10 mouse cellular contexts compared by ENCODE assay signal in genomic region chr19:10983146-10983545, GRCm38 (mm10). TPM values are rescaled to one million over a fixed set of nuclear protein-coding genes. Genes with fewer than 3 reads are reported as not detected.
DNase-seq lines count a peak whose midpoint lies in the region; ATAC-seq and TF ChIP-seq lines count a peak whose summit lies in the region.
"Had no signal": no experiment of that assay in that cellular context is flagged by ENCODE, and none has a peak within 500 bp of the region (broad histone marks: within the 10 kb centered on the region; RNA-seq: fewer than 3 reads in every experiment).

No protein-coding gene starts in this region.

- DNase-seq in left cerebral cortex, adult 18-20 months (ENCODE audit: low spot score in 2 of 2): peak; percentile 3 to 27
- DNase-seq in left cerebral cortex, postnatal 25 days (ENCODE audit: low spot score in 2 of 2): no peak
- peak; percentile 7 for DNase-seq in T-cell, adult 2 months (ENCODE audit: low spot score)
- peak; percentile 70 for DNase-seq in intestine, embryonic 14.5 days (ENCODE audit: low spot score)
- peak; percentile 50 for DNase-seq in lung, adult 2 months
- DNase-seq in frontal cortex, postnatal 14 days (ENCODE audit: low spot score in 2 of 2): no peak

- TF ChIP-seq CTCF in lung, adult 2 months (IDR thresholded peaks at IDR 0.05; ENCODE audit: insufficient read depth, low read length): peak; percentile 67

- no peak for TF ChIP-seq POLR2A in lung, adult 2 months (IDR thresholded peaks at IDR 0.05; ENCODE audit: borderline replicate concordance, extremely low read depth, low read depth, low read length)

- no peaks in the 10 kb centered on the region for H3K9me3 ChIP-seq in embryonic facial prominence, embryonic 12.5 days
- no peaks in the 10 kb centered on the region for H3K9me3 ChIP-seq in intestine, embryonic 14.5 days (ENCODE audit: control insufficient read depth, low read length)
- H3K9me3 ChIP-seq in stomach, embryonic 15.5 days: no peaks in the 10 kb centered on the region

- no peaks in the 10 kb centered on the region for H3K27me3 ChIP-seq in embryonic facial prominence, embryonic 12.5 days
- no peaks in the 10 kb centered on the region for H3K27me3 ChIP-seq in intestine, embryonic 14.5 days (replicated peaks; ENCODE audit: control insufficient read depth, insufficient read depth, low read length)
- no peaks in the 10 kb centered on the region for H3K27me3 ChIP-seq in stomach, embryonic 15.5 days (replicated peaks)

- H3K9ac ChIP-seq in embryonic facial prominence, embryonic 12.5 days: no peak overlapping the region
- no peak overlapping the region for H3K9ac ChIP-seq in intestine, embryonic 14.5 days (ENCODE audit: low read length)
- no peak overlapping the region for H3K9ac ChIP-seq in stomach, embryonic 15.5 days

- no peak overlapping the region for H3K4me3 ChIP-seq in embryonic facial prominence, embryonic 12.5 days
- no peak overlapping the region for H3K4me3 ChIP-seq in intestine, embryonic 14.5 days (ENCODE audit: low read depth, low read length)
- no peak overlapping the region for H3K4me3 ChIP-seq in lung, adult 2 months (replicated peaks; ENCODE audit: extremely low read depth, low read depth, low read length)
- no peak overlapping the region; the same call in 1 of the 2 replicates for H3K4me3 ChIP-seq in stomach, embryonic 15.5 days (replicated peaks)

- no peak for ATAC-seq in embryonic facial prominence, embryonic 12.5 days (ENCODE audit: insufficient number of reproducible peaks, insufficient read depth, low FRiP score, low TSS enrichment)
- ATAC-seq in intestine, embryonic 14.5 days (replicated peaks; ENCODE audit: low FRiP score, low TSS enrichment, low read depth): no peak
- no peak for ATAC-seq in stomach, embryonic 15.5 days (ENCODE audit: insufficient read depth, low FRiP score, low read depth)

- 0 out of 2 replicates have a peak overlapping the region, but pooled peaks have one; percentile 12 for H3K4me2 ChIP-seq in embryonic facial prominence, embryonic 12.5 days (replicated peaks)
- no peak overlapping the region for H3K4me2 ChIP-seq in intestine, embryonic 14.5 days (ENCODE audit: low read length)
- peak overlapping the region; percentile 46; the same call in 1 of the 2 replicates for H3K4me2 ChIP-seq in stomach, embryonic 15.5 days

- intact Hi-C loops in left cerebral cortex, postnatal 25 days (cut with DNase I): no loop called here

- H3K36me3 ChIP-seq in embryonic facial prominence, embryonic 12.5 days: no peaks in the 10 kb centered on the region
- no peaks in the 10 kb centered on the region for H3K36me3 ChIP-seq in intestine, embryonic 14.5 days (ENCODE audit: control insufficient read depth, insufficient read depth, low read length)
- no peaks in the 10 kb centered on the region for H3K36me3 ChIP-seq in stomach, embryonic 15.5 days

- no peak overlapping the region for H3K27ac ChIP-seq in embryonic facial prominence, embryonic 12.5 days
- no peak overlapping the region for H3K27ac ChIP-seq in intestine, embryonic 14.5 days (ENCODE audit: low read depth)
- H3K27ac ChIP-seq in stomach, embryonic 15.5 days: no peak overlapping the region

- no peaks in the 10 kb centered on the region; the same call in 1 of the 2 replicates for H3K4me1 ChIP-seq in embryonic facial prominence, embryonic 12.5 days
- H3K4me1 ChIP-seq in intestine, embryonic 14.5 days (replicated peaks; ENCODE audit: control insufficient read depth, insufficient read depth, low read length): no peaks in the 10 kb centered on the region; the same call in 1 of the 2 replicates
- H3K4me1 ChIP-seq in lung, adult 2 months (ENCODE audit: control insufficient read depth, insufficient read depth, low read length): no peaks in the 10 kb centered on the region
- 0 out of 2 replicates have a peak, but pooled peaks cover 3% of the 10 kb centered on the region for H3K4me1 ChIP-seq in stomach, embryonic 15.5 days

- 23% methylated on average over 14 of the region's 14 CpGs for WGBS in embryonic facial prominence, embryonic 12.5 days
- 23% methylated on average over 14 of the region's 14 CpGs for WGBS in intestine, embryonic 14.5 days
- 25% methylated on average over 14 of the region's 14 CpGs for WGBS in lung, adult 2 months
- WGBS in stomach, embryonic 15.5 days: 21% methylated on average over 14 of the region's 14 CpGs

RNA-seq across cellular contexts. Expression of gene Ms4a10, which starts 8.7 kb away (rescaled TPM):
- not detected for total RNA-seq in left cerebral cortex, adult 18-20 months (2021)
- not detected for total RNA-seq in left cerebral cortex, postnatal 25 days (2021)
- polyA plus RNA-seq in embryonic facial prominence, embryonic 12.5 days (2016; fragmentation: Nextera tagmentation; extraction: Ambion mirVana): not detected in 2 replicates
- polyA plus RNA-seq in intestine, embryonic 14.5 days (2014; fragmentation: Nextera tagmentation; extraction: Ambion mirVana): 7.9 TPM in 2 replicates
- polyA plus RNA-seq in lung, adult 2 months (2012; rRNA removed): not detected in 2 replicates
- 6.4 and 7.0 TPM in 2 replicates for polyA plus RNA-seq in stomach, embryonic 15.5 days (2015; fragmentation: Nextera tagmentation; extraction: Ambion mirVana)
- polyA plus RNA-seq: neural tube, embryonic 14.5 days had no signal

RNA-seq across cellular contexts. Expression of gene Ms4a15, which starts 9.9 kb away (rescaled TPM):
- total RNA-seq in left cerebral cortex, adult 18-20 months (2021): not detected
- not detected for total RNA-seq in left cerebral cortex, postnatal 25 days (2021)
- not detected in 2 replicates for polyA plus RNA-seq in embryonic facial prominence, embryonic 12.5 days (2016; fragmentation: Nextera tagmentation; extraction: Ambion mirVana)
- 0.24 and 0.34 TPM in 2 replicates for polyA plus RNA-seq in intestine, embryonic 14.5 days (2014; fragmentation: Nextera tagmentation; extraction: Ambion mirVana)
- polyA plus RNA-seq in lung, adult 2 months (2012; rRNA removed): 1.8 and 2.3 TPM in 2 replicates
- 0.10 TPM in 1 of 2 replicates, not detected in the other for polyA plus RNA-seq in stomach, embryonic 15.5 days (2015; fragmentation: Nextera tagmentation; extraction: Ambion mirVana)
- polyA plus RNA-seq: embryonic facial prominence, embryonic 14.5 days; neural tube, embryonic 14.5 days had no signal

RNA-seq across cellular contexts. Expression of gene Ccdc86, which starts 34.1 kb away (rescaled TPM):
- total RNA-seq in left cerebral cortex, adult 18-20 months (2021): 1 to 10 TPM; 6.7 to 7.9 TPM
- total RNA-seq in left cerebral cortex, postnatal 25 days (2021): 1 to 10 TPM; 7.0 to 8.7 TPM
- polyA plus RNA-seq in embryonic facial prominence, embryonic 12.5 days (2016; fragmentation: Nextera tagmentation; extraction: Ambion mirVana): 32.3 and 32.8 TPM in 2 replicates
- 29.7 and 32.4 TPM in 2 replicates for polyA plus RNA-seq in intestine, embryonic 14.5 days (2014; fragmentation: Nextera tagmentation; extraction: Ambion mirVana)
- 3.9 and 4.7 TPM in 2 replicates for polyA plus RNA-seq in lung, adult 2 months (2012; rRNA removed)
- polyA plus RNA-seq in stomach, embryonic 15.5 days (2015; fragmentation: Nextera tagmentation; extraction: Ambion mirVana): 26.1 and 27.9 TPM in 2 replicates

RNA-seq across cellular contexts. Expression of gene Ms4a18, which starts 34.7 kb away (rescaled TPM):
- not detected for total RNA-seq in left cerebral cortex, adult 18-20 months (2021)
- total RNA-seq in left cerebral cortex, postnatal 25 days (2021): not detected
- not detected in 2 replicates for polyA plus RNA-seq in embryonic facial prominence, embryonic 12.5 days (2016; fragmentation: Nextera tagmentation; extraction: Ambion mirVana)
- polyA plus RNA-seq in intestine, embryonic 14.5 days (2014; fragmentation: Nextera tagmentation; extraction: Ambion mirVana): 15.4 and 20.8 TPM in 2 replicates
- not detected in 2 replicates for polyA plus RNA-seq in lung, adult 2 months (2012; rRNA removed)
- 5.9 and 10.6 TPM in 2 replicates for polyA plus RNA-seq in stomach, embryonic 15.5 days (2015; fragmentation: Nextera tagmentation; extraction: Ambion mirVana)
- polyA plus RNA-seq: embryonic facial prominence, embryonic 14.5 days; neural tube, embryonic 14.5 days had no signal

RNA-seq across cellular contexts. Expression of gene Ptgdr2, which starts 46.2 kb away (rescaled TPM):
- total RNA-seq in left cerebral cortex, adult 18-20 months (2021): under 1 TPM in 1 of 2 experiments, not detected in 1; 0.23 TPM
- under 1 TPM; 0.23 to 0.34 TPM for total RNA-seq in left cerebral cortex, postnatal 25 days (2021)
- 0.14 and 0.18 TPM in 2 replicates for polyA plus RNA-seq in embryonic facial prominence, embryonic 12.5 days (2016; fragmentation: Nextera tagmentation; extraction: Ambion mirVana)
- 0.07 TPM in 1 of 2 replicates, not detected in the other for polyA plus RNA-seq in intestine, embryonic 14.5 days (2014; fragmentation: Nextera tagmentation; extraction: Ambion mirVana)
- 4.8 and 6.6 TPM in 2 replicates for polyA plus RNA-seq in lung, adult 2 months (2012; rRNA removed)
- polyA plus RNA-seq in stomach, embryonic 15.5 days (2015; fragmentation: Nextera tagmentation; extraction: Ambion mirVana): 0.08 TPM in 1 of 2 replicates, not detected in the other

Comparison
In these comparisons a context has a peak if more than half of its experiments do, and no peak if none do; other contexts are left out.
1. DNase-seq: peak in left cerebral cortex, adult 18-20 months (2 of 2), T-cell, adult 2 months (single experiment), intestine, embryonic 14.5 days (single experiment) and lung, adult 2 months (single experiment); none in left cerebral cortex, postnatal 25 days (0 of 2) and frontal cortex, postnatal 14 days (0 of 2).